Mouse (Mus musculus) intestine, embryonic 16.5 days (tissue): ENCODE data around the gene Fat1. TPM values are rescaled to one million over a fixed set of nuclear protein-coding genes. Genes with fewer than 3 reads are reported as not detected.

ENCODE experiments used
- ATAC-seq: fragments of 200-750 bp; cut with Nextera tagmentation; 2 replicates; pipeline ENCODE4 v1.8.0; 2017; ENCODE audit warnings: moderate TSS enrichment, moderate library complexity
- H3K27ac ChIP-seq: fragments of 300-500 bp; sonication (generic); 2 replicates; pipeline ENCODE4 v1.5.1; 2014; ENCODE audit warnings: mild to moderate bottlenecking, low read length
- H3K27me3 ChIP-seq: fragments of 300-500 bp; sonication (generic); replicated peaks from 2 replicates; pipeline ENCODE4 v1.6.1; 2014; ENCODE audit warnings: low read length, control low read depth, mixed read lengths; ENCODE audit not compliant: control insufficient read depth, insufficient read depth
- H3K36me3 ChIP-seq: fragments of 300-500 bp; sonication (generic); 2 replicates; pipeline ENCODE4 v1.6.1; 2014; ENCODE audit warnings: low read length, control low read depth; ENCODE audit not compliant: control insufficient read depth, insufficient read depth
- H3K4me1 ChIP-seq: fragments of 300-500 bp; sonication (generic); 2 replicates; pipeline ENCODE4 v1.6.1; 2014; ENCODE audit warnings: low read length, control low read depth, mixed read lengths; ENCODE audit not compliant: control insufficient read depth, insufficient read depth
- H3K4me2 ChIP-seq: fragments of 300-500 bp; sonication (generic); 2 replicates; pipeline ENCODE4 v1.6.1; 2014; ENCODE audit warnings: low read depth, low read length, control low read depth
- H3K4me3 ChIP-seq: fragments of 300-500 bp; sonication (generic); 2 replicates; pipeline ENCODE4 v1.5.1; 2014; ENCODE audit warnings: mild to moderate bottlenecking, low read length
- H3K9ac ChIP-seq: fragments of 300-500 bp; sonication (generic); 2 replicates; pipeline ENCODE4 v1.6.1; 2014; ENCODE audit warnings: low read depth, low read length
- H3K9me3 ChIP-seq: fragments of 300-500 bp; sonication (generic); 2 replicates; pipeline ENCODE4 v1.6.1; 2016; ENCODE audit warnings: low read length, control low read depth; ENCODE audit not compliant: control insufficient read depth
- WGBS: fragments of 180-500 bp; shearing (Covaris S2); extraction: QIAGEN DNeasy Blood & Tissue Kit; methylation state at CpG from one replicate; pipeline ENCODE4 v1.1.7; 2014; 5-methylcytosine and 5-hydroxymethylcytosine counted together
- polyA plus RNA-seq: library from polyadenylated mRNA; unstranded; fragments of >200 nt; fragmentation: Nextera tagmentation; extraction: Ambion mirVana; gene quantifications from 2 replicates; pipeline ENCODE4 v1.2.1, GENCODE M21; 2015

Gene Fat1
- 10.8 and 11.4 TPM in 2 replicates for polyA plus RNA-seq

DNA sequence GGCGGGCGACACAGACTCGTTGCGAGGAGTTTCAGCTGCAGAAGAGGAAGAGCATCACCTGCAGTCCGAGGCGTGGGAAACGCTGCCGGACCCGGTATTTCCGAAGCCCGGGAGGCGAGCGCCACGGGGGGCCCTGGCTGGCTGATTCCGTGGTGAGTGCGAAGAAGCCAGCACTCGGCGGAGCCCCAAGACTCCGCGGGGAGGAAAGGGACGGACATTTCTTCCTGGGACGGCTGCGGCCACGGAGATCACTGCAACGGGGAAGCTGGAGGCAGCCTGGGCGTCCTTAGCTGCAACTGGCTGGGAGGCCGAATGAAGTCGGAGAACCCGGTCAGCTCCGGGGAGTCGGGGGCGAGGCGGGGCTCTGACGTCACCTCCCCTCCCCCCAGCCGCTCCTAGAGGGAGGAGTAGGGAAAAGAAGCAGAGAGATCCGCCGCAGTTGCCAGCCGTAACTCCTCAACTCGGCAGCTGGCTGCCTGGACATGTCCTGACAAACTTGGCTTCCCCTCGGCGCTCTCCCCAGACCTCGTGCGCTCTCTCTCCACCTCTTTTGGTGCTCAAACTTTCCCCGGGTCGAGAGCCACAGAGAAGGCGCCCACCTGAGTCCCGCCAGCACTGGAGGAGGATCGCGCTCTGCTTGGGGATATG is at the start of gene Fat1:
Gene Fat1, plus strand, starts transcription at position 598 of the 648 bp plus-strand sequence.
- Histone ChIP-seq H3K27ac (peak within 1 kb of the TSS; percentile 95), H3K27me3 (no peaks in the 10 kb centered on the region), H3K9ac (peak within 1 kb of the TSS; percentile 80), H3K36me3 (no peaks in the 10 kb centered on the region), H3K4me2 (peak within 1 kb of the TSS; percentile 85), H3K9me3 (no peaks in the 10 kb centered on the region), H3K4me1 (0 out of 2 replicates have a peak, but pooled peaks cover 6% of the 10 kb centered on the region), H3K4me3 (peak within 1 kb of the TSS; percentile 90)
- ATAC-seq, result peak; percentile 81
- under 1% methylated on average over 49 of the region's 49 CpGs for WGBS

DNA sequence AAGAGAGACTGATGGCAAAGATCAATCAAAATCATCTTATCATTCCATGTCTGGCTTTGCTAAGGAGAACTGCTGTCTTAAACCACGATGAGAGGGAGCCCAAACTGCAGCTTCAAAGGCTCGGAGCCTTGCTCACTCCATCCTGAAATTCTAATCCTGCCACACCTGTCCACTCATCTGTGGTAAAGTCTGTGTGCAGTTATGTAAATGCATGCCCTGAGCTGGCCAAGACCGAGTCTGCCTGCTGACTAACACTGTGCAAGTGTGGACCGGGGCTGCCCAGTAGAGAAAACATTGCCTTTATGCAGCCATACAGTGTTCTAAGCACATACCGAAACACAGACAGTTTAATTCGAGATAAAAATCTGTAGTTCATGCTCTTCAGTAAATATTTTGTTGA is 40.6 kb upstream of the Fat1 start:
- Histone ChIP-seq H3K27ac (no peak overlapping the region), H3K27me3 (no peaks in the 10 kb centered on the region), H3K9me3 (no peaks in the 10 kb centered on the region), H3K36me3 (no peaks in the 10 kb centered on the region), H3K9ac (no peak overlapping the region), H3K4me3 (no peak overlapping the region), H3K4me2 (no peak overlapping the region), H3K4me1 (no peaks in the 10 kb centered on the region)
- 74% methylated on average over 6 of the region's 6 CpGs for WGBS
- ATAC-seq, result no peak

DNA sequence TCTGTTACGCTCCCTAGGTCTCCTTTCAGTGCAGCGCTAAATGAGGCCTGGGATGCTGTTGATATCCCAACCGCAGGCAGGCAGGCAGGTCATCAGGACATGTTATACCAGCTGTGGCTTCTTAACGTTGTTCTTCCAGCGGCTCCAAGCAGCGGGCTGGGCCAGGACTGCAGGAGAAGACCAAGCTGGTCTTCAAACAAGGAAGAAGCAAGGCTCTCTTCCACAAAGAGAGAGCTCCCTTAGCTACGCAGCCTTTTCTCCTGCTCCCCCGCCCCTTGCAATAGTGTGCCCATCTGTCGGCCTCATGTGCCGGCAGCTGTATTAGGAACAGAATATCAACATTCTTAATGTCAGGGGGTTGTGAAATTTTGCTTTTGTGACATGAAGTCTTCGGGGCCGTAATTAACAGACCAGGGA is 35.7 kb upstream of the Fat1 start:
- no peak overlapping the region for H3K9ac ChIP-seq
- no peaks in the 10 kb centered on the region for H3K27me3 ChIP-seq
- H3K4me2 ChIP-seq, result no peak overlapping the region
- no peak overlapping the region for H3K4me3 ChIP-seq
- no peaks in the 10 kb centered on the region for H3K4me1 ChIP-seq
- 51% methylated on average over 12 of the region's 12 CpGs for WGBS
- H3K9me3 ChIP-seq, result no peaks in the 10 kb centered on the region
- no peaks in the 10 kb centered on the region for H3K36me3 ChIP-seq
- no peak overlapping the region for H3K27ac ChIP-seq
- no peak for ATAC-seq

DNA sequence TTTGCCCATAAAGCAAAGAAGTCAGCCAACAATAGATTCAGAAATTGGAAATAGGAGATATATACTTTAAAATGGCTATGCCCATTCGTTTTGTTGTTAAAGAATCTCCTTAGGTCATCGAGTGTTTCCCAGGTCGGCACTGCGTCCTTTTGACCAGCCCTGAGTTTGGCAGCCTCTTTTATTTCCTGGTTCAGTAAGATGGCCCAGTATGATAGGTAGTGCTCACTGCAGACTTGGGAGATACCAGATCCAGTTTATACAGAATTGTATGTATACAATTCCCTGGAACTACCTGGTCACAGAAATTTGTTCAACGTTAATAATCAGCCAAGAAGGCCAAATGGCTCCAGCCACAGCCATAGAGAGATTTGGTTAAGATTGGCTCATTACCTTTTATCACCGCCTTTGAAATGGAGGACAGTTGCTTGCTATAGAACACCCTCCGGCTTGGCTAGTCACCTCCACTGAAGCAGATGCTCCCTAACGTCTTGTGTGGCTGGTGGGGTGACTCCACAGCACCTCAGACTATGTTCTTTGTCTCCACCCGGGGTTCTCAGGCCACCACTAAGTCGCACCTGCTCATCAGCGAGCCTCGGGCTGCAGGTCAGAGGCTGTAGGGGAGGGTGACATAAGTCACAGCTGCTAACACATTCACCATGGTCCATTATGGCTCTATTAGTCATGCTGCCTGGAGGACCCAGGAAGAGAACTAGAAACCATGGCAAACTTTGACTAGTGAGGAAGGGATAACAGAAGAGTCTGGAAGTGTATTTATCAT is 23.9 kb upstream of the Fat1 start:
- no peak overlapping the region for H3K4me3 ChIP-seq
- no peaks in the 10 kb centered on the region for H3K27me3 ChIP-seq
- no peaks in the 10 kb centered on the region for H3K4me1 ChIP-seq
- H3K9ac ChIP-seq, result no peak overlapping the region
- no peaks in the 10 kb centered on the region for H3K9me3 ChIP-seq
- WGBS, result 66% methylated on average over 12 of the region's 12 CpGs
- peak; percentile 72 for ATAC-seq
- no peaks in the 10 kb centered on the region for H3K36me3 ChIP-seq
- H3K27ac ChIP-seq, result no peak overlapping the region
- H3K4me2 ChIP-seq, result no peak overlapping the region

DNA sequence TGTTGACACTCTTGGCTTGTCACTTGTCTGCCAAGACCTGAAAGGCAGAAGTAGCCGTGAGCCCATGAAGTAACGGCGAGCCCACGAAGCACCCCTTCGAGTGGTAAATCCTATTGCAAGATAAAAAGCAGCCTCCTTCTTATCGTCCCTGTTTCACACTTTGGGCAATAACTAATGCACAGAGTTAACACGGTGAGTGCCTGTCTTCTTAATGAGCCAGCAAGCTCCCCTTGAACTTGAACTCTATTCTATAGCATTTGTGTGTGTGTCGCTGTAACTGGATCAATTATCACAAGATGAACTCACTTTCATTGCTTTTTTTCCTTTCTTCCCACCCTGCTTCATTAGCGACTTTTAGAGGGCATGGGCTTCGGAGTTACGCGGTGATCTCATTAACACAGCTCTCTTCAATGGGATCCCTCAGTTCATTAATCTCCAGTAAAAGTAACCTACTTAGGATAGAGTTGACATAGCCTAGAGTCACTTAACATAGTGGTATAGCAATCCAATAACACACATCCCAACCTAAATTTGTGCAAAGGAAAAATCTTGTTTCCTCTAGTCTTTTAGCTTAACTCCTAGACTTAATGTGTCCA is 15.7 kb upstream of the Fat1 start:
- no peaks in the 10 kb centered on the region for H3K27me3 ChIP-seq
- 92% methylated on average over 12 of the region's 12 CpGs for WGBS
- H3K9me3 ChIP-seq, result no peaks in the 10 kb centered on the region
- H3K4me2 ChIP-seq, result no peak overlapping the region
- no peak for ATAC-seq
- H3K9ac ChIP-seq, result no peak overlapping the region
- no peaks in the 10 kb centered on the region for H3K4me1 ChIP-seq
- no peaks in the 10 kb centered on the region for H3K36me3 ChIP-seq
- H3K27ac ChIP-seq, result no peak overlapping the region
- no peak overlapping the region for H3K4me3 ChIP-seq

DNA sequence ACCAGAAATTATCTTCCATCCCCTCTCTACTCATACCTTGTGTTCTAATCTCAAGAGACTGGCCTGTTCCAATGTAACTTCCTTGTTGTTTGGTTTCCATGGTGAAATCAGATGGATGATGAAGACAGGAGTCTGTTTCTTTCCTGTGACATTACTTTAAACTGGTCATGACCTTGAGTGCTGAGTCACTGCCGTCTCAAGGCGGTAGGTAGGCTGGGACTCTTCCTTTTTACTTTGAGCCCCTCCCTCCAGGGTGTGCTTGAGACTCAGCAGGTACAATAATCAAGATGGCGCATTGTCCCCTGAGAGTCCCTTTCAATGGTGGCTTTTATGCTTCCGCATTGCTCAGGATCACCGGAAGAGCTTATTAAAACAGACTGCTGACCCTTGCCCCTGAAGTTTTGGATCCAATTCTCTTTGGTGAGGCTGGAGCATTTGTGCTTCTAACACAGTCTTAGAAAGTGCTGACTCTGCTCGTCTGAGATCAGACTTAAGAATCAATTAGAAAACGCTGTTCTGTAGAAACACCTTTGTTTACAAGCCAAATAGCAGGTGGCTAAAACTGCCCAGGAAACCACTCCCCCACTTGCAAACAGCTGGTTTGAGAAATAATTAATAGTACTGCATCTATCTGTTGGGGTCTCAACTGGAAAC is 14.7 kb upstream of the Fat1 start:
- Histone ChIP-seq H3K4me2 (no peak overlapping the region), H3K4me1 (no peaks in the 10 kb centered on the region), H3K36me3 (no peaks in the 10 kb centered on the region), H3K4me3 (no peak overlapping the region), H3K27ac (no peak overlapping the region), H3K27me3 (no peaks in the 10 kb centered on the region), H3K9me3 (no peaks in the 10 kb centered on the region), H3K9ac (no peak overlapping the region)
- WGBS, result 65% methylated on average over 7 of the region's 7 CpGs
- ATAC-seq, result no peak

DNA sequence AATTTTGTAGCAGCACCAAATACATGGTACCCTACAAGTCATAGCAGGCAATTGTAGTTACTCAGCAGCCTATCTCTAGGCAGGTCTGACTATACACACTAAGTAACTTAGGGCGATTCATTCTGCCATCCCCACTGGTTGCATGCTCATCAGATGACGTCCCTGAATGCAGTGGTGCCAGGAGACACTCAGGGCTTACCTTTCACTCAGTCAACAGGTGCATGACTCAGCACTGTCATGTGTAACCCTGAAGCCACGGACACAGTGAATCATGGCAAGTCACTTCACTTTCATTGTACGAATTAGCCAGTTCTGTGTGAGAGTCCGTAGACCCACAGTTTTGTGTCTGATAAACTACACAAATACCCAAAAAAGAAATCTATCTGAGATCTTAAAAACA is 10.3 kb upstream of the Fat1 start:
- ATAC-seq, result no peak
- H3K9me3 ChIP-seq, result peaks cover 7% of the 10 kb centered on the region; the same call in 1 of the 2 replicates
- WGBS, result 88% methylated on average over 5 of the region's 5 CpGs

DNA sequence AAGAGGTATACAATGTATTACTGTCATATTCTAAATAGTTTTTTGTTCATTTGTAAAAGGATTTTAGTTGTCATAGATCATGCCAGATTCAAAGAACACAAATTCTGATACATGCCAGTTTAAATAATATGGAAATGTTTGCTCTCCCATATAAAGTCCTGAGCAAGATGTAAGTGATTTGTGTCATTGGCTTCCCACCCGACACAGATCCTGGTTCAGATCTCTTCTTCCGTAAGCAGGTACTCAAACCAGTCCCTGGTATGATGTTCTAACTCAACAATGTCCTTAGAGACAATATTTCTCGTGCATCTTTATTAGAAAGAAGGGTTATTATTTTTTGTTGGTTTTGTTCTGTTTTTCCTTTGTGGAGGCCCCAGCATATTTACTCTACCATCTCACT is 5.2 kb upstream of the Fat1 start:
- Histone ChIP-seq H3K4me2 (no peak overlapping the region), H3K27ac (no peak overlapping the region), H3K36me3 (no peaks in the 10 kb centered on the region), H3K9me3 (peaks cover 7% of the 10 kb centered on the region; the same call in 1 of the 2 replicates), H3K4me1 (0 out of 2 replicates have a peak, but pooled peaks cover 6% of the 10 kb centered on the region), H3K4me3 (no peak overlapping the region), H3K27me3 (no peaks in the 10 kb centered on the region), H3K9ac (no peak overlapping the region)
- no peak for ATAC-seq
- 91% methylated on average over 3 of the region's 3 CpGs for WGBS

More for the DNA sequence above, 10.3 kb upstream of the Fat1 start:
- Histone ChIP-seq H3K27me3 (no peaks in the 10 kb centered on the region), H3K4me1 (no peaks in the 10 kb centered on the region), H3K4me3 (no peak overlapping the region), H3K36me3 (no peaks in the 10 kb centered on the region), H3K27ac (no peak overlapping the region), H3K4me2 (no peak overlapping the region), H3K9ac (no peak overlapping the region)
